Mouse (Mus musculus): ENCODE measurements around the gene Phlpp2. TPM values are rescaled to one million over a fixed set of nuclear protein-coding genes. Genes with fewer than 3 reads are reported as not detected.

Gene Phlpp2
- total and polyA plus RNA-seq, 2 experiments from 2014 or later: 2.9 to 13.6 TPM

- ATAC-seq (no peak), DNase-seq (no peak)
- Histone ChIP-seq H3K27me3 (ENCODE audit: insufficient read depth, low read length) (no peaks in the 10 kb centered on the region), H3K9me3 (ENCODE audit: low read length) (no peaks in the 10 kb centered on the region), H3K9ac (no peak overlapping the region), H3K4me2 (ENCODE audit: low read depth) (no peak overlapping the region), H3K4me1 (ENCODE audit: insufficient read depth) (no peaks in the 10 kb centered on the region), H3K27ac (ENCODE audit: low read depth, low read length) (no peak overlapping the region), H3K36me3 (ENCODE audit: insufficient read depth) (peaks cover 62% of the 10 kb centered on the region), H3K4me3 (ENCODE audit: low read depth, low read length) (no peak overlapping the region)
- 93% methylated on average over 4 of the region's 4 CpGs for WGBS
- TF ChIP-seq CTCF (IDR thresholded peaks at IDR 0.05; ENCODE audit: low read depth): no peak
Observed at GRCm38 (mm10) chr8:109854522-109854921, 13.8 kb upstream of the Phlpp2 start.

GRCm38 (mm10) chr8:109855451-109855850, 12.9 kb upstream of the Phlpp2 start:
- 99% methylated on average over 6 of the region's 6 CpGs for WGBS
- Histone ChIP-seq H3K9ac (no peak overlapping the region), H3K4me3 (ENCODE audit: low read depth, low read length) (no peak overlapping the region), H3K27me3 (ENCODE audit: insufficient read depth, low read length) (no peaks in the 10 kb centered on the region), H3K9me3 (ENCODE audit: low read length) (no peaks in the 10 kb centered on the region), H3K27ac (ENCODE audit: low read depth, low read length) (no peak overlapping the region), H3K4me2 (ENCODE audit: low read depth) (no peak overlapping the region), H3K4me1 (ENCODE audit: insufficient read depth) (no peaks in the 10 kb centered on the region), H3K36me3 (ENCODE audit: insufficient read depth) (peaks cover 64% of the 10 kb centered on the region)
- TF ChIP-seq CTCF (IDR thresholded peaks at IDR 0.05; ENCODE audit: low read depth): no peak
- DNase-seq: no peak
- ATAC-seq: no peak

GRCm38 (mm10) chr8:109863398-109863797, 4.9 kb upstream of the Phlpp2 start:
- H3K4me1 ChIP-seq (ENCODE audit: insufficient read depth): no peaks in the 10 kb centered on the region
- H3K27me3 ChIP-seq (ENCODE audit: insufficient read depth, low read length): no peaks in the 10 kb centered on the region
- no peak overlapping the region for H3K4me2 ChIP-seq (ENCODE audit: low read depth)
- H3K9ac ChIP-seq: no peak overlapping the region
- no peak overlapping the region for H3K27ac ChIP-seq (ENCODE audit: low read depth, low read length)
- TF ChIP-seq CTCF (IDR thresholded peaks at IDR 0.05; ENCODE audit: low read depth): no peak
- DNase-seq: no peak
- no peaks in the 10 kb centered on the region for H3K9me3 ChIP-seq (ENCODE audit: low read length)
- WGBS: 91% methylated on average over 2 of the region's 2 CpGs
- ATAC-seq: no peak
- peaks cover 31% of the 10 kb centered on the region for H3K36me3 ChIP-seq (ENCODE audit: insufficient read depth)
- no peak overlapping the region for H3K4me3 ChIP-seq (ENCODE audit: low read depth, low read length)

GRCm38 (mm10) chr8:109864798-109865197, 3.5 kb upstream of the Phlpp2 start:
- no peak for DNase-seq
- no peaks in the 10 kb centered on the region for H3K27me3 ChIP-seq (ENCODE audit: insufficient read depth, low read length)
- no peak overlapping the region for H3K27ac ChIP-seq (ENCODE audit: low read depth, low read length)
- H3K9ac ChIP-seq: no peak overlapping the region
- WGBS: 89% methylated on average over 2 of the region's 2 CpGs
- no peak for ATAC-seq
- TF ChIP-seq CTCF (IDR thresholded peaks at IDR 0.05; ENCODE audit: low read depth): no peak
- no peak overlapping the region for H3K4me2 ChIP-seq (ENCODE audit: low read depth)
- H3K36me3 ChIP-seq (ENCODE audit: insufficient read depth): peaks cover 25% of the 10 kb centered on the region
- H3K4me1 ChIP-seq (ENCODE audit: insufficient read depth): 0 out of 2 replicates have a peak, but pooled peaks cover 3% of the 10 kb centered on the region
- H3K9me3 ChIP-seq (ENCODE audit: low read length): no peaks in the 10 kb centered on the region
- H3K4me3 ChIP-seq (ENCODE audit: low read depth, low read length): no peak overlapping the region

GRCm38 (mm10) chr8:109865536-109865935, 2.8 kb upstream of the Phlpp2 start:
- Histone ChIP-seq H3K27ac (ENCODE audit: low read depth, low read length) (no peak overlapping the region), H3K4me2 (ENCODE audit: low read depth) (no peak overlapping the region), H3K36me3 (ENCODE audit: insufficient read depth) (peaks cover 17% of the 10 kb centered on the region), H3K4me1 (ENCODE audit: insufficient read depth) (0 out of 2 replicates have a peak, but pooled peaks cover 3% of the 10 kb centered on the region), H3K9ac (no peak overlapping the region), H3K4me3 (ENCODE audit: low read depth, low read length) (no peak overlapping the region), H3K27me3 (ENCODE audit: insufficient read depth, low read length) (no peaks in the 10 kb centered on the region), H3K9me3 (ENCODE audit: low read length) (no peaks in the 10 kb centered on the region)
- WGBS: 79% methylated on average over 4 of the region's 4 CpGs
- no peak for TF ChIP-seq CTCF (IDR thresholded peaks at IDR 0.05; ENCODE audit: low read depth)
- ATAC-seq: no peak
- DNase-seq: no peak

- no peaks in the 10 kb centered on the region for H3K27me3 ChIP-seq (ENCODE audit: insufficient read depth, low read length)
- TF ChIP-seq CTCF (IDR thresholded peaks at IDR 0.05; ENCODE audit: low read depth): no peak
Observed at GRCm38 (mm10) chr8:109866690-109867089, 1.7 kb upstream of the Phlpp2 start.

GRCm38 (mm10) chr8:109868680-109869361, 479 bp downstream of the Phlpp2 start:
- peak; percentile 47 for DNase-seq
- peak; percentile 73 for ATAC-seq
- Histone ChIP-seq H3K27ac (ENCODE audit: low read depth, low read length) (peak overlapping the region; percentile 89), H3K9me3 (ENCODE audit: low read length) (no peaks in the 10 kb centered on the region), H3K4me2 (ENCODE audit: low read depth) (peak overlapping the region; percentile 86), H3K36me3 (ENCODE audit: insufficient read depth) (no peaks in the 10 kb centered on the region; the same call in none of the 2 replicates), H3K27me3 (ENCODE audit: insufficient read depth, low read length) (no peaks in the 10 kb centered on the region), H3K4me3 (ENCODE audit: low read depth, low read length) (peak overlapping the region; percentile 96), H3K9ac (peak overlapping the region; percentile 83), H3K4me1 (ENCODE audit: insufficient read depth) (0 out of 2 replicates have a peak, but pooled peaks cover 3% of the 10 kb centered on the region)
- under 1% methylated on average over 67 of the region's 78 CpGs for WGBS
- TF ChIP-seq CTCF (IDR thresholded peaks at IDR 0.05; ENCODE audit: low read depth): no peak

More at GRCm38 (mm10) chr8:109866690-109867089, 1.7 kb upstream of the Phlpp2 start:
- H3K9ac ChIP-seq: no peak overlapping the region
- WGBS: 90% methylated on average over 5 of the region's 5 CpGs
- H3K4me2 ChIP-seq (ENCODE audit: low read depth): no peak overlapping the region
- H3K27ac ChIP-seq (ENCODE audit: low read depth, low read length): no peak overlapping the region
- ATAC-seq (no peak), DNase-seq (no peak)
- no peaks in the 10 kb centered on the region for H3K9me3 ChIP-seq (ENCODE audit: low read length)
- H3K36me3 ChIP-seq (ENCODE audit: insufficient read depth): peaks cover 11% of the 10 kb centered on the region
- H3K4me3 ChIP-seq (ENCODE audit: low read depth, low read length): no peak overlapping the region
- H3K4me1 ChIP-seq (ENCODE audit: insufficient read depth): 0 out of 2 replicates have a peak, but pooled peaks cover 3% of the 10 kb centered on the region
